Mouse (Mus musculus) T-helper 1 cell (primary cell): Measurements from ENCODE around the gene Gprin3.

Source experiments
- in situ Hi-C: fragments of 300-600 bp; cut with MboI, MseI; formaldehyde crosslinking; loops from one replicate; pipeline ENCODE4 v1.15.1; 2025; ENCODE audit warnings: high pct_unique_total_duplicates

The Gprin3 gene

GRCm38 (mm10) chr6:59425824-59426533 is at the start of gene Gprin3:
Gene Gprin3, minus strand, starts transcription at chr6:59426294.
- in situ Hi-C loops, result no loop called here

GRCm38 (mm10) chr6:59458861-59459260 is 32.8 kb upstream of the Gprin3 start:
- in situ Hi-C loops, result no loop called here

GRCm38 (mm10) chr6:59456116-59456515 is 30.0 kb upstream of the Gprin3 start:
- in situ Hi-C loops, result no loop called here

GRCm38 (mm10) chr6:59451348-59451747 is 25.3 kb upstream of the Gprin3 start:
- in situ Hi-C loops, result no loop called here

- in situ Hi-C loops, result no loop called here
Measured at GRCm38 (mm10) chr6:59445101-59445503, 19.0 kb upstream of the Gprin3 start.

GRCm38 (mm10) chr6:59435906-59436305 is 9.8 kb upstream of the Gprin3 start:
- in situ Hi-C loops, result no loop called here

GRCm38 (mm10) chr6:59433116-59433515 is 7.0 kb upstream of the Gprin3 start:
- in situ Hi-C loops, result no loop called here

GRCm38 (mm10) chr6:59426534-59426885 is 416 bp upstream of the Gprin3 start:
- in situ Hi-C loops, result no loop called here

GRCm38 (mm10) chr6:59424871-59425740 is 988 bp downstream of the Gprin3 start:
- in situ Hi-C loops, result no loop called here

GRCm38 (mm10) chr6:59423836-59424235 is 2.3 kb downstream of the Gprin3 start:
- in situ Hi-C loops, result no loop called here

- in situ Hi-C loops, result no loop called here
Measured at GRCm38 (mm10) chr6:59419264-59419663, 6.8 kb downstream of the Gprin3 start.

GRCm38 (mm10) chr6:59418659-59419058 is 7.4 kb downstream of the Gprin3 start:
- in situ Hi-C loops, result no loop called here

GRCm38 (mm10) chr6:59414816-59415215 is 11.3 kb downstream of the Gprin3 start:
- in situ Hi-C loops, result no loop called here

- in situ Hi-C loops, result no loop called here
Measured at GRCm38 (mm10) chr6:59412417-59413346, 13.4 kb downstream of the Gprin3 start.

GRCm38 (mm10) chr6:59409001-59409700 is 16.9 kb downstream of the Gprin3 start:
- in situ Hi-C loops, result no loop called here

- in situ Hi-C loops, result no loop called here
Measured at GRCm38 (mm10) chr6:59407482-59407997, 18.6 kb downstream of the Gprin3 start.

- in situ Hi-C loops, result no loop called here
Measured at GRCm38 (mm10) chr6:59390208-59390607, 35.9 kb downstream of the Gprin3 start.

GRCm38 (mm10) chr6:59365300-59365699 is 60.8 kb downstream of the Gprin3 start:
- in situ Hi-C loops, result loop anchor here (5.0 kb wide), 1 partner anchor 93 kb away; no protein-coding TSS in a partner anchor

GRCm38 (mm10) chr6:59363282-59363681 is 62.8 kb downstream of the Gprin3 start:
- in situ Hi-C loops, result no loop called here

GRCm38 (mm10) chr6:59354943-59355342 is 71.2 kb downstream of the Gprin3 start:
- in situ Hi-C loops, result no loop called here
